Mouse (Mus musculus): ENCODE measurements around the gene Brsk2.
"Not testable (repeated sequence)": the region's sequence is repeated elsewhere in the genome, so short reads cannot be mapped to it uniquely, and the experiment has no call there.

Gene Brsk2

GRCm38 (mm10) chr7:141948906-141949798 is at the start of gene Brsk2:
TSS of gene Brsk2 (plus strand) at chr7:141949751.
- peak; percentile 67 to 72 for DNase-seq

GRCm38 (mm10) chr7:141901825-141902224 is 47.7 kb upstream of the Brsk2 start:
- no peak for DNase-seq

GRCm38 (mm10) chr7:141902269-141902729 is 47.3 kb upstream of the Brsk2 start:
- peak; percentile 99 to 100 for DNase-seq

GRCm38 (mm10) chr7:141902791-141903190 is 46.8 kb upstream of the Brsk2 start:
- DNase-seq = no peak

GRCm38 (mm10) chr7:141908591-141908990 is 41.0 kb upstream of the Brsk2 start:
- no peak for DNase-seq

GRCm38 (mm10) chr7:141911305-141911704 is 38.2 kb upstream of the Brsk2 start:
- no peak for DNase-seq

- DNase-seq = no peak
Observed at GRCm38 (mm10) chr7:141918407-141918806, 31.1 kb upstream of the Brsk2 start, which contains the start of gene Tollip. TSS of gene Tollip (minus strand) at chr7:141918507.

- not testable (repeated sequence) for DNase-seq
Observed at GRCm38 (mm10) chr7:141924121-141924520, 25.4 kb upstream of the Brsk2 start.

- DNase-seq = peak; percentile 30 to 71
Observed at GRCm38 (mm10) chr7:141924917-141925316, 24.6 kb upstream of the Brsk2 start.

- no peak for DNase-seq
Observed at GRCm38 (mm10) chr7:141928642-141929041, 20.9 kb upstream of the Brsk2 start.

- DNase-seq = no peak
Observed at GRCm38 (mm10) chr7:141934128-141934898, 15.2 kb upstream of the Brsk2 start.

- no peak for DNase-seq
Observed at GRCm38 (mm10) chr7:141934951-141935350, 14.6 kb upstream of the Brsk2 start.

- DNase-seq = no peak
Observed at GRCm38 (mm10) chr7:141943444-141943843, 6.1 kb upstream of the Brsk2 start.

GRCm38 (mm10) chr7:141945927-141946326 is 3.6 kb upstream of the Brsk2 start:
- DNase-seq = no peak

GRCm38 (mm10) chr7:141947512-141947911 is 2.0 kb upstream of the Brsk2 start:
- no peak for DNase-seq

- DNase-seq = no peak
Observed at GRCm38 (mm10) chr7:141948045-141948444, 1.5 kb upstream of the Brsk2 start.

GRCm38 (mm10) chr7:141949799-141950103 is 200 bp downstream of the Brsk2 start:
- no peak for DNase-seq

GRCm38 (mm10) chr7:141950104-141951013 is 808 bp downstream of the Brsk2 start:
- no peak for DNase-seq

- no peak for DNase-seq
Observed at GRCm38 (mm10) chr7:141951821-141952220, 2.3 kb downstream of the Brsk2 start.

- no peak for DNase-seq
Observed at GRCm38 (mm10) chr7:141952920-141953319, 3.4 kb downstream of the Brsk2 start.

- no peak for DNase-seq
Observed at GRCm38 (mm10) chr7:141953616-141954015, 4.1 kb downstream of the Brsk2 start.

- no peak for DNase-seq
Observed at GRCm38 (mm10) chr7:141955565-141956173, 6.1 kb downstream of the Brsk2 start.
